Mouse (Mus musculus): ENCODE results near the gene Dnm3. TPM values are rescaled to one million over a fixed set of nuclear protein-coding genes. Genes with fewer than 3 reads are reported as not detected.

Gene Dnm3
- polyA plus RNA-seq, 1 experiment = 3.0 TPM

DNA sequence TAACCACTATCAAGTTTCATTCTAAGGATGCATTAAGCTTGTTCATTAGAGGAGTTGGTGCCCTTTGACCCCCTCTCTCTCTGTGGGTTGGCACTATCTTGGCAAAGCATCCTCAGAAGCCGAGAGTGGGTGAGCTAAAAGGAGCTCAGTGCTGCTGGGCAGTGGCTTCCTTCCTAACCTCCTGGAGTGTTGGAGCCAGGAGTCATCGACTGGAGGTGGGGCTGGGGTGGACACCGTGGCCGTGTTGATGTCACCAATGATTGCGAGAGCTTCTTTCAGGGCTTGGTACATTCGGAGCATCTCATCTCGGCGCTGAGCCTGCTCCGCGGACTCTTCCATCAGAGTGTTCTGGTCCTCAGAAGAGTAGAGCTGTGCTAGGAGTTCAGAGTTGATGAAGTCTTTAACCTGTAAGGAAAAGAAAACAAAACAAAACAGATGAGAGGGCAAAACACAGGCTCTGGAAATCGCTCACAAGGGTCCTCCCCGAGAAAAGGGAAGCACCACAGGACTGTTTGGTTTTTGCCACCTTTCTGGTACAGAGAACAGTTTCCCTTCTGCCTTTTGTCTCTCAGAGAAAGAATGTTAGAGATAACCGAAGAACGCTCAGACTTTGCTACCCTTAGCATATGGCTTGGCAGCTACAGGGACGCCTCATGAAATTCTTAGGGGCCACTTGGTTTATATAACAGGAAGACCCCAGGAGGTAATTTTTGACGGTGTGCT lies 466.1 kb downstream of the Dnm3 start:
- Histone ChIP-seq H3ac (ENCODE audit: control insufficient read depth, insufficient read length) (no peak overlapping the region), H3K79me2 (ENCODE audit: control insufficient read depth, insufficient read depth) (no peaks in the 10 kb centered on the region), H3K4me3 (no peak overlapping the region), H3K36me3 (ENCODE audit: control insufficient read depth, insufficient read depth) (no peaks in the 10 kb centered on the region), H3K4me2 (ENCODE audit: low read depth) (no peak overlapping the region), H3K27me3 (ENCODE audit: control insufficient read depth, insufficient read depth, insufficient read length) (no peaks in the 10 kb centered on the region)
- TF ChIP-seq POLR2A (IDR thresholded peaks at IDR 0.05; ENCODE audit: insufficient read length, low read depth) (no peak), MYOD1 (IDR thresholded peaks at IDR 0.05; ENCODE audit: control insufficient read depth in 1 of 3, insufficient read length in 2 of 3, low read depth in 2 of 3) (no peak), SRF (IDR thresholded peaks at IDR 0.05; ENCODE audit: control insufficient read depth, insufficient read length, low read depth) (no peak), USF1 (IDR thresholded peaks at IDR 0.05; ENCODE audit: low read depth) (no peak), E2F4 (IDR thresholded peaks at IDR 0.05; ENCODE audit: insufficient read depth) (no peak), POLR2AphosphoS2 (IDR thresholded peaks at IDR 0.05; ENCODE audit: insufficient read length, low read depth) (no peak), TCF12 (IDR thresholded peaks at IDR 0.05; ENCODE audit: insufficient read depth, poor library complexity, severe bottlenecking) (no peak), REST (IDR thresholded peaks at IDR 0.05; ENCODE audit: insufficient read depth, insufficient read length) (no peak), TCF3 (IDR thresholded peaks at IDR 0.05; ENCODE audit: insufficient read length, low read depth) (no peak), CEBPB (IDR thresholded peaks at IDR 0.05; ENCODE audit: insufficient read depth, poor library complexity, severe bottlenecking) (no peak), MAX (IDR thresholded peaks at IDR 0.05; ENCODE audit: low read depth) (no peak), MYOG (IDR thresholded peaks at IDR 0.05; ENCODE audit: control insufficient read depth in 1 of 3, insufficient read depth in 1 of 3, insufficient read length in 2 of 3, low read depth in 2 of 3) (no peak)

DNA sequence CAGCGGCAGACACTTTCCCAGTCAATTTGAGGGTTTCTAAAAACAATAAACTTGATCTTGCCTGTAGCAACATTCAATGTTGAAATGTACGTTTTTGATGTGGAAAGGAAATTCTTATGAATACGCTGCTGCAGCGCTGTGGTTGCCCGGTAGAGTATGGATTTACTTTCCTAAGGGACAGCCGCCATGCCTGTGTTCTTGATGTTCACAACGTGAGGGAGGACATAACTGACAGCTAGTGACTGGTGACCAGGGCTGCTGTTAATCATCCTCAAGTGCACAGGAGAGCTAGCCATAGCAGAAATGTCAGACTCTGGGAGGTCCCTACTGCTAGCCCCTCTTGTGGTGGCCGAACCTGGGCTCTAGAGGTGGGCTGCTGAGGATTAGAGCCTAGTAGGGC lies 468.7 kb downstream of the Dnm3 start:
- TF ChIP-seq TCF12 (IDR thresholded peaks at IDR 0.05; ENCODE audit: insufficient read depth, poor library complexity, severe bottlenecking) (no peak), MYOD1 (IDR thresholded peaks at IDR 0.05; ENCODE audit: control insufficient read depth in 1 of 3, insufficient read length in 2 of 3, low read depth in 2 of 3) (no peak), POLR2AphosphoS2 (IDR thresholded peaks at IDR 0.05; ENCODE audit: insufficient read length, low read depth) (no peak)

DNA sequence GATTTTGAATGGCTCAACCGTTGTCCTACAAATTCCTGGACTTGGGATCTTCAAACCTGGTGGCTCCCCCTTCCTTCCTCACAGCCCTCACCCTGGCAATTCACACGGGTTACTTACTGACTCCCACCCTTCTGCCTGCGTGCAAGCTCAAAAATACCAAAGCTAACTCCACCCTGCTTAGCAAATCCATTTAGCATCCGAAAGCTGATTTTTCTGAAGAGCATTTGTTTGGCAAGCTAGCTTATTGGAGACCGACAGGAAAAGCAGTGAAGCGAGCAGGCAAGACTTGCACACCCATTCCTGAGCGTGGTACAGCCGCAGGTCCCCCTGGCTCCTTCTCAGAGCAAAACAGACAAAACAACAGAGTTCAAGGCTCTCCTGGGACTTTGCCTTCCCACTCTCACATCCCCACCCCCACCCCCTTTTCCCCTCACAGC lies 469.2 kb downstream of the Dnm3 start:
- no peaks in the 10 kb centered on the region for H3K27me3 ChIP-seq (ENCODE audit: control insufficient read depth, insufficient read depth, insufficient read length)
- H3K4me3 ChIP-seq = no peak overlapping the region
- no peak overlapping the region for H3K4me2 ChIP-seq (ENCODE audit: low read depth)
- no peaks in the 10 kb centered on the region for H3K36me3 ChIP-seq (ENCODE audit: control insufficient read depth, insufficient read depth)
- no peaks in the 10 kb centered on the region for H3K79me2 ChIP-seq (ENCODE audit: control insufficient read depth, insufficient read depth)
- no peak for TF ChIP-seq REST (IDR thresholded peaks at IDR 0.05; ENCODE audit: insufficient read depth, insufficient read length)
- TF ChIP-seq POLR2A (IDR thresholded peaks at IDR 0.05; ENCODE audit: insufficient read length, low read depth) = no peak
- TF ChIP-seq CEBPB (IDR thresholded peaks at IDR 0.05; ENCODE audit: insufficient read depth, poor library complexity, severe bottlenecking) = no peak
- TF ChIP-seq MYOG (IDR thresholded peaks at IDR 0.05; ENCODE audit: control insufficient read depth in 1 of 3, insufficient read depth in 1 of 3, insufficient read length in 2 of 3, low read depth in 2 of 3) = no peak
- no peak for TF ChIP-seq MYOD1 (IDR thresholded peaks at IDR 0.05; ENCODE audit: control insufficient read depth in 1 of 3, insufficient read length in 2 of 3, low read depth in 2 of 3)
- TF ChIP-seq TCF3 (IDR thresholded peaks at IDR 0.05; ENCODE audit: insufficient read length, low read depth) = no peak
- no peak for TF ChIP-seq TCF12 (IDR thresholded peaks at IDR 0.05; ENCODE audit: insufficient read depth, poor library complexity, severe bottlenecking)
- TF ChIP-seq MAX (IDR thresholded peaks at IDR 0.05; ENCODE audit: low read depth) = no peak
- no peak for TF ChIP-seq USF1 (IDR thresholded peaks at IDR 0.05; ENCODE audit: low read depth)
- TF ChIP-seq E2F4 (IDR thresholded peaks at IDR 0.05; ENCODE audit: insufficient read depth) = no peak
- no peak overlapping the region for H3ac ChIP-seq (ENCODE audit: control insufficient read depth, insufficient read length)

More for the DNA sequence above, 468.7 kb downstream of the Dnm3 start:
- H3K4me2 ChIP-seq (ENCODE audit: low read depth) = no peak overlapping the region
- H3K79me2 ChIP-seq (ENCODE audit: control insufficient read depth, insufficient read depth) = no peaks in the 10 kb centered on the region
- H3K4me3 ChIP-seq = no peak overlapping the region
- H3ac ChIP-seq (ENCODE audit: control insufficient read depth, insufficient read length) = no peak overlapping the region
- no peaks in the 10 kb centered on the region for H3K36me3 ChIP-seq (ENCODE audit: control insufficient read depth, insufficient read depth)
- H3K27me3 ChIP-seq (ENCODE audit: control insufficient read depth, insufficient read depth, insufficient read length) = no peaks in the 10 kb centered on the region

DNA sequence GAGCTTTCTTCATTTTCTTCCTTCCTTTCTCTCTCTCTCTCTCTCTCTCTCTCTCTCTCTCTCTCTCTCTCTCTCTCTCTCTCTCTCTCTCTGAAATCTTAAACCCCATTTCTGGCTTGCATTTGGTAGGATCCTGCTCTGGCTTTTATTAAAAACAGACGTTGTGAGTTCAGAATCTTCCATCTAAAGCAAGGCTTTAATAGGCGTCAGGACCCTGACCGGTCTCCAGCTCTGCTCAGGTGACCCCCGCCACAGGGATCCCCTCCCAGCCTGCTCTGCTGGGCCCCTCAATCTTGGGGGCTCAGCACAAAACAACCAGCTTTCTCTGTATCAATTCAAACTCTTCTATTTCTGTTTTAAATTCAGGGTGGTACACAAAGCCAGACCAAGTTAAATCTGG lies 469.6 kb downstream of the Dnm3 start:
- Histone ChIP-seq H3K4me2 (ENCODE audit: low read depth) (no peak overlapping the region), H3K36me3 (ENCODE audit: control insufficient read depth, insufficient read depth) (no peaks in the 10 kb centered on the region), H3K79me2 (ENCODE audit: control insufficient read depth, insufficient read depth) (no peaks in the 10 kb centered on the region), H3K27me3 (ENCODE audit: control insufficient read depth, insufficient read depth, insufficient read length) (no peaks in the 10 kb centered on the region), H3K4me3 (no peak overlapping the region), H3ac (ENCODE audit: control insufficient read depth, insufficient read length) (no peak overlapping the region)
- TF ChIP-seq TCF3 (IDR thresholded peaks at IDR 0.05; ENCODE audit: insufficient read length, low read depth) (no peak), E2F4 (IDR thresholded peaks at IDR 0.05; ENCODE audit: insufficient read depth) (no peak), MYOD1 (IDR thresholded peaks at IDR 0.05; ENCODE audit: control insufficient read depth in 1 of 3, insufficient read length in 2 of 3, low read depth in 2 of 3) (no peak), USF1 (IDR thresholded peaks at IDR 0.05; ENCODE audit: low read depth) (no peak), MAX (IDR thresholded peaks at IDR 0.05; ENCODE audit: low read depth) (no peak), CEBPB (IDR thresholded peaks at IDR 0.05; ENCODE audit: insufficient read depth, poor library complexity, severe bottlenecking) (no peak), REST (IDR thresholded peaks at IDR 0.05; ENCODE audit: insufficient read depth, insufficient read length) (no peak)

DNA sequence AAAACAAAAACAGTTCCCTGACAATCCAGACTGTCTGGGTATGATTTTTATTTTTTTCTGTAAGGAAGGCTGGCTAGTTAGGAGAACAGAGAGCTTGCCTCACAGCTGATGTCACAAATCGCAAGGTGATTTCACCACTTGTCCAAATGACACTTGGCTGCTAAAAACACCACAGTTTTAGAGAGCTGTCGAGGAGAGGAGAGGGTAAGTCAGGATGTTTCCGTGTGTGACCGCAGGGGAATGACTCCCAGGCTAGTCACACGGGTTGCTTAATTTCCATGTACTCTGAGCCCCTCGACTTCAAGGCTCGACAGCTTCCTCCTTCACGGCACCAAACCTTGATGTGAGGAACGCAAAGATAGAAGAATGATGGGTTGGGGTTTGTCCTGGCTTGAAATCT lies 471.7 kb downstream of the Dnm3 start:
- H3K36me3 ChIP-seq (ENCODE audit: control insufficient read depth, insufficient read depth) = no peaks in the 10 kb centered on the region
- H3K27me3 ChIP-seq (ENCODE audit: control insufficient read depth, insufficient read depth, insufficient read length) = no peaks in the 10 kb centered on the region
- H3K79me2 ChIP-seq (ENCODE audit: control insufficient read depth, insufficient read depth) = no peaks in the 10 kb centered on the region
- TF ChIP-seq MAX (IDR thresholded peaks at IDR 0.05; ENCODE audit: low read depth) (no peak), MYOD1 (IDR thresholded peaks at IDR 0.05; ENCODE audit: control insufficient read depth in 1 of 3, insufficient read length in 2 of 3, low read depth in 2 of 3) (no peak), E2F4 (IDR thresholded peaks at IDR 0.05; ENCODE audit: insufficient read depth) (no peak), CEBPB (IDR thresholded peaks at IDR 0.05; ENCODE audit: insufficient read depth, poor library complexity, severe bottlenecking) (peak; percentile 82), POLR2AphosphoS2 (IDR thresholded peaks at IDR 0.05; ENCODE audit: insufficient read length, low read depth) (no peak), TCF12 (IDR thresholded peaks at IDR 0.05; ENCODE audit: insufficient read depth, poor library complexity, severe bottlenecking) (no peak), TCF3 (IDR thresholded peaks at IDR 0.05; ENCODE audit: insufficient read length, low read depth) (no peak), REST (IDR thresholded peaks at IDR 0.05; ENCODE audit: insufficient read depth, insufficient read length) (no peak)
- H3K4me3 ChIP-seq = no peak overlapping the region
- peak overlapping the region; percentile 52 for H3K4me2 ChIP-seq (ENCODE audit: low read depth)
- no peak overlapping the region for H3ac ChIP-seq (ENCODE audit: control insufficient read depth, insufficient read length)
